Mouse (Mus musculus) forebrain, embryonic 15.5 days (tissue): ENCODE data around the gene Impdh2. TPM values are rescaled to one million over a fixed set of nuclear protein-coding genes. Genes with fewer than 3 reads are reported as not detected.
A peak's percentile ranks its signal among the peaks of the same experiment; 100 is the strongest.
"Not testable (repeated sequence)": the region's sequence is repeated elsewhere in the genome, so short reads cannot be mapped to it uniquely, and the experiment has no call there.

ENCODE experiments used
- ATAC-seq: fragments of 200-750 bp; cut with Nextera tagmentation; replicated peaks from 2 replicates; pipeline ENCODE4 v1.8.0; 2017; ENCODE audit warnings: mild to moderate bottlenecking, moderate TSS enrichment, moderate library complexity
- H3K27ac ChIP-seq: fragments of 300-500 bp; sonication (generic); replicated peaks from 2 replicates; pipeline ENCODE4 v1.5.1; 2015; ENCODE audit warnings: mild to moderate bottlenecking, inconsistent platforms
- H3K27me3 ChIP-seq: fragments of 300-500 bp; sonication (generic); 2 replicates; pipeline ENCODE4 v1.6.1; 2015; ENCODE audit warnings: inconsistent platforms
- H3K36me3 ChIP-seq: fragments of 300-500 bp; sonication (generic); 2 replicates; pipeline ENCODE4 v1.6.1; 2015; ENCODE audit warnings: mild to moderate bottlenecking, inconsistent platforms
- H3K4me1 ChIP-seq: fragments of 300-500 bp; sonication (generic); 2 replicates; pipeline ENCODE4 v1.6.1; 2015; ENCODE audit warnings: inconsistent platforms
- H3K4me2 ChIP-seq: fragments of 300-500 bp; sonication (generic); replicated peaks from 2 replicates; pipeline ENCODE4 v1.6.1; 2015; ENCODE audit warnings: mild to moderate bottlenecking, inconsistent platforms
- H3K4me3 ChIP-seq: fragments of 300-500 bp; sonication (generic); 2 replicates; pipeline ENCODE4 v1.5.1; 2015; ENCODE audit warnings: mild to moderate bottlenecking, inconsistent platforms
- H3K9ac ChIP-seq: fragments of 300-500 bp; sonication (generic); replicated peaks from 2 replicates; pipeline ENCODE4 v1.6.1; 2015; ENCODE audit warnings: mild to moderate bottlenecking, inconsistent platforms
- H3K9me3 ChIP-seq: fragments of 300-500 bp; sonication (generic); 2 replicates; pipeline ENCODE4 v1.6.1; 2016; ENCODE audit warnings: inconsistent platforms
- WGBS: fragments of 180-500 bp; shearing (Covaris S2); methylation state at CpG from one replicate; pipeline ENCODE4 v1.1.7; 2015; ENCODE audit warnings: mixed read lengths; 5-methylcytosine and 5-hydroxymethylcytosine counted together
- microRNA counts: library from miRNA; unstranded; fragments of <30 nt; microRNA quantifications from one replicate; lab custom pipeline; 2016
- microRNA-seq: library from miRNA; unstranded; fragments of <30 nt; microRNA quantifications from one replicate; pipeline ENCODE4, GENCODE M21; 2016
- polyA plus RNA-seq: library from polyadenylated mRNA; unstranded; fragments of >200 nt; fragmentation: Nextera tagmentation; extraction: Ambion mirVana; gene quantifications from 2 replicates; pipeline ENCODE4 v1.2.1, GENCODE M21; 2015

The Impdh2 gene
- polyA plus RNA-seq, 1 experiment from 2014 or later, result 117 TPM

- Histone ChIP-seq H3K4me2 (no peak overlapping the region), H3K27me3 (no peaks in the 10 kb centered on the region), H3K4me1 (peaks cover 33% of the 10 kb centered on the region), H3K9me3 (no peaks in the 10 kb centered on the region), H3K27ac (no peak overlapping the region), H3K9ac (no peak overlapping the region), H3K36me3 (no peaks in the 10 kb centered on the region), H3K4me3 (no peak overlapping the region)
- no peak for ATAC-seq
- 65% methylated on average over 4 of the region's 4 CpGs for WGBS
Measured at GRCm38 (mm10) chr9:108591462-108591861, 31.4 kb downstream of the Impdh2 start.

GRCm38 (mm10) chr9:108594354-108594753 is 34.3 kb downstream of the Impdh2 start:
- H3K27me3 ChIP-seq, result no peaks in the 10 kb centered on the region
- no peak for ATAC-seq
- H3K36me3 ChIP-seq, result no peaks in the 10 kb centered on the region
- no peak overlapping the region for H3K4me2 ChIP-seq
- H3K27ac ChIP-seq, result no peak overlapping the region
- H3K9ac ChIP-seq, result no peak overlapping the region
- H3K9me3 ChIP-seq, result no peaks in the 10 kb centered on the region
- WGBS, result 87% methylated on average over 3 of the region's 3 CpGs
- H3K4me3 ChIP-seq, result no peak overlapping the region
- H3K4me1 ChIP-seq, result peaks cover 15% of the 10 kb centered on the region

GRCm38 (mm10) chr9:108596998-108597764 is 37.1 kb downstream of the Impdh2 start, which contains the start of gene P4htm:
Gene P4htm, minus strand, starts transcription at chr9:108597667.
- Histone ChIP-seq H3K27me3 (no peaks in the 10 kb centered on the region), H3K4me1 (peaks cover 14% of the 10 kb centered on the region), H3K4me3 (peak within 1 kb of the TSS; percentile 68), H3K4me2 (peak within 1 kb of the TSS; percentile 93), H3K9me3 (no peaks in the 10 kb centered on the region), H3K36me3 (no peaks in the 10 kb centered on the region), H3K27ac (peak within 1 kb of the TSS; percentile 61), H3K9ac (peak within 1 kb of the TSS; percentile 73)
- peak; percentile 85 for ATAC-seq
- under 1% methylated on average over 69 of the region's 69 CpGs for WGBS

GRCm38 (mm10) chr9:108599021-108599566 is 39.0 kb downstream of the Impdh2 start:
- H3K4me3 ChIP-seq, result no peak overlapping the region
- 83% methylated on average over 4 of the region's 4 CpGs for WGBS
- peaks cover 14% of the 10 kb centered on the region for H3K4me1 ChIP-seq
- peaks cover 12% of the 10 kb centered on the region for H3K36me3 ChIP-seq
- no peak overlapping the region for H3K9ac ChIP-seq
- H3K4me2 ChIP-seq, result no peak overlapping the region
- no peaks in the 10 kb centered on the region for H3K27me3 ChIP-seq
- H3K9me3 ChIP-seq, result no peaks in the 10 kb centered on the region
- no peak overlapping the region for H3K27ac ChIP-seq
- ATAC-seq, result no peak

GRCm38 (mm10) chr9:108600011-108600410 is 39.9 kb downstream of the Impdh2 start:
- no peak for ATAC-seq
- Histone ChIP-seq H3K4me2 (no peak overlapping the region), H3K27ac (no peak overlapping the region), H3K4me1 (peaks cover 14% of the 10 kb centered on the region), H3K4me3 (no peak overlapping the region), H3K9ac (no peak overlapping the region), H3K36me3 (peaks cover 21% of the 10 kb centered on the region), H3K9me3 (no peaks in the 10 kb centered on the region), H3K27me3 (no peaks in the 10 kb centered on the region)
- 63% methylated on average over 2 of the region's 2 CpGs for WGBS

- WGBS, result 84% methylated on average over 4 of the region's 4 CpGs
- Histone ChIP-seq H3K9me3 (no peaks in the 10 kb centered on the region), H3K27me3 (no peaks in the 10 kb centered on the region), H3K36me3 (peaks cover 38% of the 10 kb centered on the region), H3K27ac (no peak overlapping the region), H3K4me1 (peaks cover 5% of the 10 kb centered on the region), H3K9ac (no peak overlapping the region), H3K4me3 (no peak overlapping the region), H3K4me2 (no peak overlapping the region)
- no peak for ATAC-seq
Measured at GRCm38 (mm10) chr9:108601986-108602385, 41.9 kb downstream of the Impdh2 start.

- H3K27me3 ChIP-seq, H3K9me3 ChIP-seq, ATAC-seq, H3K4me1 ChIP-seq, H3K4me3 ChIP-seq, H3K27ac ChIP-seq, H3K4me2 ChIP-seq, H3K9ac ChIP-seq: not testable (repeated sequence)
- peaks cover 96% of the 10 kb centered on the region for H3K36me3 ChIP-seq
- 95% methylated on average over 5 of the region's 5 CpGs for WGBS
Measured at GRCm38 (mm10) chr9:108607929-108608328, 47.8 kb downstream of the Impdh2 start.

- H3K27me3 ChIP-seq, result no peaks in the 10 kb centered on the region
- no peaks in the 10 kb centered on the region for H3K4me1 ChIP-seq
- H3K36me3 ChIP-seq, result peaks cover 96% of the 10 kb centered on the region
- no peak overlapping the region for H3K27ac ChIP-seq
- no peaks in the 10 kb centered on the region for H3K9me3 ChIP-seq
- ATAC-seq, result no peak
- H3K4me3 ChIP-seq, result no peak overlapping the region
- H3K9ac ChIP-seq, result no peak overlapping the region
- WGBS, result 92% methylated on average over 4 of the region's 4 CpGs
- H3K4me2 ChIP-seq, result no peak overlapping the region
Measured at GRCm38 (mm10) chr9:108608889-108609288, 48.8 kb downstream of the Impdh2 start.

- Histone ChIP-seq H3K36me3 (peaks cover 93% of the 10 kb centered on the region), H3K4me2 (no peak overlapping the region), H3K4me3 (no peak overlapping the region), H3K27me3 (no peaks in the 10 kb centered on the region), H3K4me1 (no peaks in the 10 kb centered on the region), H3K27ac (no peak overlapping the region), H3K9me3 (no peaks in the 10 kb centered on the region), H3K9ac (no peak overlapping the region)
- 96% methylated on average over 10 of the region's 10 CpGs for WGBS
- ATAC-seq, result no peak
Measured at GRCm38 (mm10) chr9:108611488-108611887, 51.4 kb downstream of the Impdh2 start.

MicroRNAs within 50 kb of the gene (microRNA counts, 519-probe panel; counts per million panel counts)
- microRNA mmu-miR-191 (lab: Ali Mortazavi, UCI) (2,841 counts per million, percentile 67 among the panel's probes with 10 or more counts), microRNA mmu-miR-425 (lab: Ali Mortazavi, UCI) (2,800 counts per million, percentile 65 among the panel's probes with 10 or more counts)

Small RNA genes within 50 kb of the gene (microRNA-seq; reads per million reads assigned to microRNA genes)
- gene Gm24083 (not detected), gene Mir191 (not detected), gene Mir425 (1,339 reads per million, percentile 81 among the genes with 10 or more reads in this experiment)

Other genes starting within 250 kb of the Impdh2 start
- gene Gpx1, start 221.4 kb upstream of the Impdh2 start, polyA plus RNA-seq, result 383 and 395 TPM in 2 replicates
- gene Usp4, start 212.4 kb upstream of the Impdh2 start, polyA plus RNA-seq, result 138 and 140 TPM in 2 replicates
- gene 1700102P08Rik, start 167.5 kb upstream of the Impdh2 start, polyA plus RNA-seq, result 1.6 and 2.4 TPM in 2 replicates
- gene Ccdc36, start 131.8 kb upstream of the Impdh2 start, polyA plus RNA-seq, result 0.93 and 1.0 TPM in 2 replicates
- gene BC048562, start 123.8 kb upstream of the Impdh2 start, polyA plus RNA-seq, result not detected in 2 replicates
- 60.9 and 61.6 TPM in 2 replicates for gene Ccdc71, start 99.8 kb upstream of the Impdh2 start, polyA plus RNA-seq
- 55.7 and 62.2 TPM in 2 replicates for gene Klhdc8b, start 98.7 kb upstream of the Impdh2 start, polyA plus RNA-seq
- gene Lamb2, start 80.5 kb upstream of the Impdh2 start, polyA plus RNA-seq, result 15.7 and 18.8 TPM in 2 replicates
- 90.1 and 95.4 TPM in 2 replicates for gene Usp19, start 69.7 kb upstream of the Impdh2 start, polyA plus RNA-seq
- 70.1 and 72.6 TPM in 2 replicates for gene Qars, start 52.6 kb upstream of the Impdh2 start, polyA plus RNA-seq
- gene Qrich1, start 43.5 kb upstream of the Impdh2 start, polyA plus RNA-seq, result 146 and 148 TPM in 2 replicates
- gene Ndufaf3, start 7.1 kb downstream of the Impdh2 start, polyA plus RNA-seq, result 68.7 and 81.0 TPM in 2 replicates
- 253 and 263 TPM in 2 replicates for gene Dalrd3, start 9.6 kb downstream of the Impdh2 start, polyA plus RNA-seq
- 219 and 235 TPM in 2 replicates for gene Wdr6, start 18.5 kb downstream of the Impdh2 start, polyA plus RNA-seq
- gene P4htm, start 37.4 kb downstream of the Impdh2 start, polyA plus RNA-seq, result 19.2 and 23.1 TPM in 2 replicates
- gene Arih2, start 89.1 kb downstream of the Impdh2 start, polyA plus RNA-seq, result 54.3 and 60.8 TPM in 2 replicates
- 44.2 and 44.7 TPM in 2 replicates for gene Slc25a20, start 101.8 kb downstream of the Impdh2 start, polyA plus RNA-seq
- gene Prkar2a, start 129.0 kb downstream of the Impdh2 start, polyA plus RNA-seq, result 40.6 and 42.1 TPM in 2 replicates
- gene Ip6k2, start 223.5 kb downstream of the Impdh2 start, polyA plus RNA-seq, result 206 and 208 TPM in 2 replicates
- 21.1 and 21.2 TPM in 2 replicates for gene Nckipsd, start 248.1 kb downstream of the Impdh2 start, polyA plus RNA-seq